Mouse (Mus musculus) forebrain, embryonic 14.5 days (tissue): ENCODE measurements around the gene Ttc5. TPM values are rescaled to one million over a fixed set of nuclear protein-coding genes. Genes with fewer than 3 reads are reported as not detected.
A peak's percentile ranks its signal among the peaks of the same experiment; 100 is the strongest.

Experiments
- ATAC-seq: fragments of 200-750 bp; cut with Nextera tagmentation; 2 replicates; pipeline ENCODE4 v1.8.0; 2017; ENCODE audit warnings: mild to moderate bottlenecking, moderate library complexity
- DNase-seq: peaks from one replicate; pipeline ENCODE4 v3.0.0-alpha.2; 2015; ENCODE audit warnings: low spot score
- H3K27ac ChIP-seq: fragments of 300-500 bp; sonication (generic); 2 replicates; pipeline ENCODE4 v1.5.1; 2014; ENCODE audit warnings: low read depth, mild to moderate bottlenecking, control low read depth, low read length, moderate library complexity
- H3K27me3 ChIP-seq: fragments of 300-500 bp; sonication (generic); replicated peaks from 2 replicates; pipeline ENCODE4 v1.6.1; 2014; ENCODE audit warnings: low read length, control low read depth, mixed read lengths; ENCODE audit not compliant: control insufficient read depth, insufficient read depth
- H3K36me3 ChIP-seq: fragments of 300-500 bp; sonication (generic); 2 replicates; pipeline ENCODE4 v1.6.1; 2014; ENCODE audit warnings: low read length, control low read depth; ENCODE audit not compliant: control insufficient read depth, insufficient read depth
- H3K4me1 ChIP-seq: fragments of 300-500 bp; sonication (generic); 2 replicates; pipeline ENCODE4 v1.6.1; 2014; ENCODE audit warnings: antibody characterized with exemption, low read length, control low read depth; ENCODE audit not compliant: control insufficient read depth, insufficient read depth
- H3K4me2 ChIP-seq: fragments of 300-500 bp; sonication (generic); 2 replicates; pipeline ENCODE4 v1.6.1; 2014; ENCODE audit warnings: mild to moderate bottlenecking, control low read depth, low read length
- H3K4me3 ChIP-seq: fragments of 300-500 bp; sonication (generic); 2 replicates; pipeline ENCODE4 v1.5.1; 2014; ENCODE audit warnings: low read depth, low read length, control low read depth
- H3K9ac ChIP-seq: fragments of 300-500 bp; sonication (generic); 2 replicates; pipeline ENCODE4 v1.6.1; 2014; ENCODE audit warnings: mild to moderate bottlenecking, low read length, control low read depth, moderate library complexity
- H3K9me3 ChIP-seq: fragments of 300-500 bp; sonication (generic); replicated peaks from 2 replicates; pipeline ENCODE4 v1.6.1; 2016; ENCODE audit warnings: low read length, control low read depth, mixed read lengths; ENCODE audit not compliant: control insufficient read depth
- WGBS: fragments of 180-500 bp; shearing (Covaris S2); extraction: QIAGEN DNeasy Blood & Tissue Kit; methylation state at CpG from one replicate; pipeline ENCODE4 v1.1.7; 2014; 5-methylcytosine and 5-hydroxymethylcytosine counted together
- polyA plus RNA-seq: library from polyadenylated mRNA; unstranded; fragments of >200 nt; fragmentation: Nextera tagmentation; extraction: Ambion mirVana; gene quantifications from 2 replicates; pipeline ENCODE4 v1.2.1, GENCODE M21; 2014

Ttc5 gene
- polyA plus RNA-seq, 1 experiment from 2014 or later, result 161 TPM

- no peak overlapping the region for H3K4me2 ChIP-seq
- peaks cover 6% of the 10 kb centered on the region; the same call in 1 of the 2 replicates for H3K4me1 ChIP-seq
- DNase-seq (peak; percentile 56), ATAC-seq (no peak)
- H3K36me3 ChIP-seq, result no peaks in the 10 kb centered on the region
- no peak overlapping the region for H3K9ac ChIP-seq
- WGBS, result 24% methylated on average over 2 of the region's 2 CpGs
- H3K27me3 ChIP-seq, result no peaks in the 10 kb centered on the region
- no peaks in the 10 kb centered on the region for H3K9me3 ChIP-seq
- H3K27ac ChIP-seq, result no peak overlapping the region
- no peak overlapping the region for H3K4me3 ChIP-seq
Observed at GRCm38 (mm10) chr14:50788157-50788556, 2.8 kb upstream of the Ttc5 start.

- H3K9me3 ChIP-seq, result no peaks in the 10 kb centered on the region
- H3K27me3 ChIP-seq, result no peaks in the 10 kb centered on the region
- H3K4me1 ChIP-seq, result peaks cover 6% of the 10 kb centered on the region; the same call in 1 of the 2 replicates
- H3K27ac ChIP-seq, result peak overlapping the region; percentile 84
- peak; percentile 4 for DNase-seq
- H3K4me3 ChIP-seq, result peak overlapping the region; percentile 72
- peak overlapping the region; percentile 82 for H3K9ac ChIP-seq
- peaks cover 19% of the 10 kb centered on the region for H3K36me3 ChIP-seq
- H3K4me2 ChIP-seq, result peak overlapping the region; percentile 58
- no peak for ATAC-seq
- WGBS, result 22% methylated on average over 16 of the region's 16 CpGs
Observed at GRCm38 (mm10) chr14:50784391-50785250, 698 bp downstream of the Ttc5 start.

GRCm38 (mm10) chr14:50782166-50782565, 3.2 kb downstream of the Ttc5 start:
- 90% methylated on average over 3 of the region's 3 CpGs for WGBS
- no peak for DNase-seq
- H3K4me2 ChIP-seq, result no peak overlapping the region
- no peaks in the 10 kb centered on the region for H3K27me3 ChIP-seq
- peaks cover 6% of the 10 kb centered on the region; the same call in 1 of the 2 replicates for H3K4me1 ChIP-seq
- H3K27ac ChIP-seq, result no peak overlapping the region
- H3K4me3 ChIP-seq, result no peak overlapping the region
- H3K36me3 ChIP-seq, result peaks cover 32% of the 10 kb centered on the region
- ATAC-seq, result no peak
- no peak overlapping the region for H3K9ac ChIP-seq
- no peaks in the 10 kb centered on the region for H3K9me3 ChIP-seq

- Histone ChIP-seq H3K4me2 (no peak overlapping the region), H3K27ac (no peak overlapping the region), H3K4me3 (no peak overlapping the region), H3K27me3 (no peaks in the 10 kb centered on the region), H3K36me3 (peaks cover 87% of the 10 kb centered on the region), H3K9ac (no peak overlapping the region), H3K4me1 (no peaks in the 10 kb centered on the region), H3K9me3 (no peaks in the 10 kb centered on the region)
- DNase-seq (peak; percentile 9), ATAC-seq (no peak)
- WGBS, result 86% methylated on average over 2 of the region's 2 CpGs
Observed at GRCm38 (mm10) chr14:50771342-50771741, 14.0 kb downstream of the Ttc5 start.

DNA sequence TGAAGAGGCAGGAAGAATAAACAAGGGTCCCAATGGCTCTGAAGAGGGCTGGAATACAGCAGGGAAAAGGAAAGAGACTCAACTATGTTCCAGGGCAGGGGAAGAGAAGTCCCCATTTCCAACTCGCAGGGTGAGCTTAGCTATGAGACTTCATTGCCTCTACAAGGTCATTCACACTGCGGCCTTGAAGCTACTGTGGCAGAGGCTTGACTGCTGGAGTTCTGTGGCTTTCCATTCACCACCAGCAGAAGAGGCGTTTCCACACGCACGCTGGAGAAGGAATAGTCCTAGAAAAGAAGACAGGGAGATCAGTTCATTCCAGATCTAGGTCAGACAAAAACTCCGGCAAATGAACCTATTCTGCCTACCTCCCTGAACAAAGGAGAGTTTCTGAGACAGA, 19.6 kb downstream of the Ttc5 start:
- H3K9ac ChIP-seq, result no peak overlapping the region
- H3K4me2 ChIP-seq, result no peak overlapping the region
- DNase-seq (no peak), ATAC-seq (no peak)
- no peaks in the 10 kb centered on the region for H3K4me1 ChIP-seq
- H3K27me3 ChIP-seq, result no peaks in the 10 kb centered on the region
- H3K9me3 ChIP-seq, result no peaks in the 10 kb centered on the region
- no peak overlapping the region for H3K4me3 ChIP-seq
- no peak overlapping the region for H3K27ac ChIP-seq
- H3K36me3 ChIP-seq, result peaks cover 62% of the 10 kb centered on the region
- 93% methylated on average over 6 of the region's 6 CpGs for WGBS

GRCm38 (mm10) chr14:50758416-50759085, 26.8 kb downstream of the Ttc5 start:
- 48% methylated on average over 5 of the region's 5 CpGs for WGBS
- H3K4me3 ChIP-seq, result no peak overlapping the region
- H3K27ac ChIP-seq, result no peak overlapping the region
- H3K9me3 ChIP-seq, result no peaks in the 10 kb centered on the region
- H3K9ac ChIP-seq, result no peak overlapping the region
- peak; percentile 70; the same call in 1 of the 2 replicates for ATAC-seq
- peaks cover 5% of the 10 kb centered on the region; the same call in 1 of the 2 replicates for H3K36me3 ChIP-seq
- H3K4me2 ChIP-seq, result no peak overlapping the region
- no peaks in the 10 kb centered on the region for H3K27me3 ChIP-seq
- DNase-seq, result peak; percentile 42
- H3K4me1 ChIP-seq, result peaks cover 2% of the 10 kb centered on the region; the same call in 1 of the 2 replicates

DNA sequence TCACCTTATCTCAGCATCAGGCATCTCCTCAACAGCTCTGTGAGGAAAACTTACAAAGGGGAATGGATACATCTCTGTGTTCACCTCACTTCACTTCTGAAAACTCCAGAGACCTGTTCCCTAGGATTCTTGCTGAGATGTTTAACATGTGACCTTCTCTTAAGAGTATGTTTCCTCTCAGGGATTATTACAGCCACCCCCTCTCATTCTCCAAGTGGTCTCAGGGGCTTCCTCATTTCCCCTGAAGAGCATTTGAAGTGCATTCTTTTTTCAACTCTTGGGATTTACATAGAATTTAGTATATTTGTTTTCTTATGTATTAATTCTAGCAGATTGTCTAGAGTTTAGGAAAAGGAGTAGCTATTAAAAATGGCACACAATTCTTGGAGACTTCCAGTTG, 40.3 kb downstream of the Ttc5 start, which contains the start of gene Olfr749:
TSS of gene Olfr749 (minus strand) at position 101 of the 400 bp plus-strand sequence.
- H3K27ac ChIP-seq, result no peak within 1 kb of the TSS
- DNase-seq (no peak), ATAC-seq (no peak)
- H3K9ac ChIP-seq, result no peak within 1 kb of the TSS
- H3K4me3 ChIP-seq, result no peak within 1 kb of the TSS
- no peaks in the 10 kb centered on the region for H3K4me1 ChIP-seq
- no peaks in the 10 kb centered on the region for H3K27me3 ChIP-seq
- H3K36me3 ChIP-seq, result no peaks in the 10 kb centered on the region
- no peak within 1 kb of the TSS for H3K4me2 ChIP-seq
- no peaks in the 10 kb centered on the region for H3K9me3 ChIP-seq

GRCm38 (mm10) chr14:50741584-50741983, 43.7 kb downstream of the Ttc5 start:
- H3K27me3 ChIP-seq, result no peaks in the 10 kb centered on the region
- WGBS, result 71% methylated on average over 2 of the region's 2 CpGs
- H3K4me3 ChIP-seq, result no peak overlapping the region
- DNase-seq, result no peak
- H3K36me3 ChIP-seq, result no peaks in the 10 kb centered on the region
- ATAC-seq, result no peak
- no peaks in the 10 kb centered on the region for H3K4me1 ChIP-seq
- H3K4me2 ChIP-seq, result no peak overlapping the region
- H3K9me3 ChIP-seq, result no peaks in the 10 kb centered on the region
- no peak overlapping the region for H3K27ac ChIP-seq
- no peak overlapping the region for H3K9ac ChIP-seq

GRCm38 (mm10) chr14:50740334-50740733, 45.0 kb downstream of the Ttc5 start:
- Histone ChIP-seq H3K4me1 (no peaks in the 10 kb centered on the region), H3K27me3 (no peaks in the 10 kb centered on the region), H3K27ac (no peak overlapping the region), H3K9me3 (no peaks in the 10 kb centered on the region), H3K36me3 (no peaks in the 10 kb centered on the region), H3K4me2 (no peak overlapping the region), H3K4me3 (no peak overlapping the region), H3K9ac (no peak overlapping the region)
- WGBS, result 74% methylated on average over 2 of the region's 2 CpGs
- ATAC-seq, result no peak
- DNase-seq, result no peak
